Mouse (Mus musculus): ENCODE measurements around the gene Chd6.

Chd6 gene

GRCm38 (mm10) chr2:161108933-161109371 is at the start of gene Chd6:
Gene Chd6, minus strand, starts transcription at chr2:161109075.
- in situ Hi-C loops (cut with MboI, MseI): no loop called here

- in situ Hi-C loops (cut with MboI, MseI): no loop called here
These were observed 41.3 kb upstream of the Chd6 start for GRCm38 (mm10) chr2:161150004-161150842.

GRCm38 (mm10) chr2:161148428-161149020 is 39.6 kb upstream of the Chd6 start:
- in situ Hi-C loops (cut with MboI, MseI): no loop called here

- in situ Hi-C loops (cut with MboI, MseI): no loop called here
These were observed 39.0 kb upstream of the Chd6 start for GRCm38 (mm10) chr2:161147656-161148427.

GRCm38 (mm10) chr2:161144799-161145198 is 35.9 kb upstream of the Chd6 start:
- in situ Hi-C loops (cut with MboI, MseI): no loop called here

- in situ Hi-C loops (cut with MboI, MseI): no loop called here
These were observed 30.0 kb upstream of the Chd6 start for GRCm38 (mm10) chr2:161138672-161139536.

- in situ Hi-C loops (cut with MboI, MseI): no loop called here
These were observed 28.1 kb upstream of the Chd6 start for GRCm38 (mm10) chr2:161136999-161137398.

- in situ Hi-C loops (cut with MboI, MseI): no loop called here
These were observed 19.7 kb upstream of the Chd6 start for GRCm38 (mm10) chr2:161128367-161129111.

GRCm38 (mm10) chr2:161112011-161112410 is 3.1 kb upstream of the Chd6 start:
- in situ Hi-C loops (cut with MboI, MseI): no loop called here

GRCm38 (mm10) chr2:161109398-161109821 is 535 bp upstream of the Chd6 start:
- in situ Hi-C loops (cut with MboI, MseI): no loop called here

GRCm38 (mm10) chr2:161108085-161108927 is 569 bp downstream of the Chd6 start:
- in situ Hi-C loops (cut with MboI, MseI): no loop called here

GRCm38 (mm10) chr2:161107236-161107635 is 1.6 kb downstream of the Chd6 start:
- in situ Hi-C loops (cut with MboI, MseI): no loop called here

- in situ Hi-C loops (cut with MboI, MseI): no loop called here
These were observed 5.1 kb downstream of the Chd6 start for GRCm38 (mm10) chr2:161103769-161104168.

- in situ Hi-C loops (cut with MboI, MseI): no loop called here
These were observed 6.8 kb downstream of the Chd6 start for GRCm38 (mm10) chr2:161102102-161102501.

GRCm38 (mm10) chr2:161097746-161098145 is 11.1 kb downstream of the Chd6 start:
- in situ Hi-C loops (cut with MboI, MseI): no loop called here

- in situ Hi-C loops (cut with MboI, MseI): no loop called here
These were observed 18.0 kb downstream of the Chd6 start for GRCm38 (mm10) chr2:161090746-161091405.

- in situ Hi-C loops (cut with MboI, MseI): no loop called here
These were observed 18.7 kb downstream of the Chd6 start for GRCm38 (mm10) chr2:161090200-161090599.

- in situ Hi-C loops (cut with MboI, MseI): no loop called here
These were observed 30.3 kb downstream of the Chd6 start for GRCm38 (mm10) chr2:161078590-161078989.

GRCm38 (mm10) chr2:161076262-161076661 is 32.6 kb downstream of the Chd6 start:
- in situ Hi-C loops (cut with MboI, MseI): no loop called here

Measured in T-helper 17 cell (primary cell).